Mouse (Mus musculus) layer of hippocampus, adult 8-10 months (tissue): ENCODE measurements at regions not wholly inside any gene's neighbourhood (a gene's known extent, or its start where the extent isn't known, plus 50 kb on each side); places are given as distances from the start of the nearest gene placed in this dataset.

Experiments used
- DNase-seq, 2 experiments: peaks; one replicate each; pipeline ENCODE4 v3.0.0; 2022; ENCODE audit warnings: low spot score in 2 of 2

GRCm38 (mm10) chr12:73447172-73447571, 99.0 kb downstream of the Tmem30b start:
- no peak for DNase-seq

DNA sequence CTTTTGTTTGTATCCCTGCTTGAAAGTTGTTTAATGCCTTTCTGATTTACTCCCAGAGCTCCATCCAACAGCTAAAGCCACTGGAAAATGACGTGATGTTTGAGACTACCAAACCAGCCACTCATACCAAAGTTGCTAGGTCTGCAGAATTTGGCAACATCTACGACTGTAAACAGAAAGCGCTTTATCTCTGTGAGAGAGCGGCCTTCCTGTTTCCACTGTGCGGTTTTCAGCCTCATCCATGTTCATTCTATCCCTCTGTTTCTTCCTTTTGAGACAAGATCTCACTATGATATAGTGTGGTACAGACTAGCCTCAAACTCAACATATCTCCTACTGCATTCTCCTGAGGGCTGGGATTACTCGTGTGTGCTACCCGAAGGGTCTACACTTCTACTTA, 100.0 kb downstream of the Tmem30b start:
- no peak for DNase-seq

GRCm38 (mm10) chr12:73445562-73445961, 100.6 kb downstream of the Tmem30b start:
- no peak for DNase-seq

DNA sequence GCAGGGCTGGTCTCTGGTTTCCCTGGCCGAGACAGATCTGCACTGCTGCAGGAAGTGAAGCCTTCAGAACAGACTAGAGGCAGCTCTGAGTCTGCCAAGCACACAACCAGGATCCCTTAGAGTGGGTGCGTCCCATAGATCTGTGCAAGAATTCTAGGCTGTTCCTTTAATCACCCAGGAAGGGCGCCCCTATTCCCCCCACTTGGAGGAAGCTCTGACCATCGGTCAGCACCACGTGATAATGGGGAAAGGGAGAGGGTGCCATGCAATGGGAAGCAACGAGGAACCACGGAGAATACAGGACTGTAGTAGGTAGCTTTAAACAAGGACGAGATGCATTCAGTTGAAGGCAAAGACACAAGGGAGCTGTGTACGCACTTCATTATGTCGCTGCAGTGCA, 101.1 kb downstream of the Tmem30b start:
- DNase-seq: no peak

GRCm38 (mm10) chr12:73441326-73441725, 104.9 kb downstream of the Tmem30b start:
- DNase-seq: no peak

- no peak for DNase-seq
Observed at GRCm38 (mm10) chr12:73434684-73435083, 111.5 kb downstream of the Tmem30b start.

DNA sequence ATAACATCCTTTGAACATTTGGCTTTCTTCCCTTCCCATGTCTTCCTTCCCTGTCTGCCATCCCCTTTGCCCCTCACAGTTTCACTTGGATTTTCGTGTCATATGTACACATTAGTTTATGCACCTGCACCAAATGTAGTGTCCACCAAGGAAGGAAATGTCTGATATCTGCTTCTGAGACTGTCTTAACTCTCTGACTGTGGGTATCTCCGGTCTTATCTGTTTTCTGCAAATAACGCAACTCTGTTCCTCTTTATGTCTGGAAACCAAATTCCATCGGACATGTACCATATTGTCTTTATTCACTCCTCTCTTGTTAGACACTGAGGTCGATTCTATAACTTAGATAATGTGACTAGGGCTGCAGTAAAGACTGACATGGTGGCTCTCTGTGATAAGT, 113.6 kb downstream of the Tmem30b start:
- no peak for DNase-seq

DNA sequence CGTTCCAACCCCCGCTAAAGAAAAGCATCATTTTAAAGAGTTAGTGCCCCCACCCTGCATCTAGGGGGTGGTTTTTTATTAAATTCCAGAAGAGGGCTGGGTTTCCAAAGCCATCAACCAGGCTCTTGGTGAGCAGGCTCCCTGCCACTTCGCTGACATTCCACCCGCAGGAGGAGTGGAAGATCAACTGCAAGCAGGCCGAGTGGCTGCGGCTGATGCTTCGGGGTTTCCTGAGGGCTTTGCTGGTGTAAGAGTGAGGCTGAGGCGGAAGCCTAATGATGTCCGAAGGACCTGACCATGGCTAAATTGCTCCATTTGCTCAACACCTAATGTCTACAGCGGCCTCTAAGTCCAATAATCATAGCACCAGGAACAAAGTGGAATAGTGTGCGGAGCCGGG, 118.0 kb downstream of the Tmem30b start:
- no peak for DNase-seq

GRCm38 (mm10) chr12:73424814-73425213, 121.4 kb downstream of the Tmem30b start:
- DNase-seq: no peak

GRCm38 (mm10) chr12:73417101-73417500, 129.1 kb downstream of the Tmem30b start:
- no peak for DNase-seq

DNA sequence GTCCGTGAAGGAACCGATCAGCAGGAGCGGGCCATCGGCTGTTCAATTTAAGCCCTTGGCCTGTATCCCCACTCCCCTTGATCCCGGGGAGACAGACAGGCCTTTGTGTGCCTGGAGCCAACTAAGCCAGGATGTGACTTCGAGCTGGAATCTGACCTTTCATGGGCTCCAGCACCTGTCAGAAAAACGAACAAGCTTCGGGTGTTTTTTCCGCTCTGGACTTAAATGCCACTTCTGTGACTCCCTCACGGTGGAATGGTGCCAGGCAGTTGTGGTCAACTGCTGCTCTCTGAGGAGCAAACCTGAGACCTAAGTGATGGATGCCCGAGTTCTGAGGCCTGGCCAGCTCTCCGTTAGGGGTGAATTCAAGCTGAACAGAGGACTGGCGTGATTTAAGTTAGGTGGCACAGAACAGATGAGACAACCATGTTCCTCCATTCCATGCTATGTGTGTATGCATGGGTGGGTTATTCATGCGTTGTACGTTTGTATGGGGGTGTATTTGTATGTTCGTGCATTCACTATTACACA, 129.8 kb downstream of the Tmem30b start:
- DNase-seq: no peak

- no peak for DNase-seq
Observed at GRCm38 (mm10) chr12:73415856-73416366, 129.3 kb downstream of the Slc38a6 start.

GRCm38 (mm10) chr12:73413439-73414196, 127.0 kb downstream of the Slc38a6 start:
- no peak for DNase-seq

- no peak for DNase-seq
Observed at GRCm38 (mm10) chr12:73412500-73412899, 125.9 kb downstream of the Slc38a6 start.

DNA sequence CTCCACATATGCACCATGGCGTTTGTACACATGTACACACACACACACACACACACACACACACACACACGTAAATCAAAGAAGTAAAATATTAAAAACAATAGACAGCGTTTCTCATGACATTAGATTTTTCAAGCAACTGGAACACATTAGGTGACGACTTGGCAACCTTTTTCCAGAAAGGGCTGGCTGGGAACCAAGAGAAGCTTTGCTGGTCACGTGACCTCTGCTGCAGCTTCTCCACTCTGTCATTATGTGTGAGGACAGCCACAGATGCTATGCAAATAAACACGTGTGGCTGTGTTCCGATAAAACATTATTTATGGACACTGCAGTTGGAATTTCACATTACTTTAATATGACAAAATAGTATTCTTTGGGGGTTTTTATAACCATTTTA, 124.3 kb downstream of the Slc38a6 start:
- no peak for DNase-seq

- no peak for DNase-seq
Observed at GRCm38 (mm10) chr12:73409481-73410085, 123.0 kb downstream of the Slc38a6 start.

- no peak for DNase-seq
Observed at GRCm38 (mm10) chr12:73408614-73409013, 122.0 kb downstream of the Slc38a6 start.

DNA sequence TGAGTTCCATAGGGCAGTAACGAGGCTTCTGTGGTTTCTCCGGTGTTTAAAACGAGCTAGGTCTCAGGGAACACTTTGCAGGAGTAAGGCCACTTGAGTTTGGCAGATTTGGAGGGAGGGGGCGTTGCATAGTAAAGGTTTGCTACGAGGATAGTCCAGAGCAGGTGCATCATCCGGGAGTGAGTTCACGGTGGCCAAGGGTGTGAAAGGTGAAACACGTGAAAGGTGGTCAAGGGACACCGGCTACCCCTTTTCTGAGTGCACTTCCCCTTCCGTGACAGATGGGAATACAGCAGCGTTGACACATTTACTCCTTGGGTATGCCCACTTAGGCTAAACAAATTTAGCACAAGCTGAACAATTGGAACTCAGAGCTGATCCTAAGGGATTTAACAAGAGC, 121.6 kb downstream of the Slc38a6 start:
- no peak for DNase-seq

DNA sequence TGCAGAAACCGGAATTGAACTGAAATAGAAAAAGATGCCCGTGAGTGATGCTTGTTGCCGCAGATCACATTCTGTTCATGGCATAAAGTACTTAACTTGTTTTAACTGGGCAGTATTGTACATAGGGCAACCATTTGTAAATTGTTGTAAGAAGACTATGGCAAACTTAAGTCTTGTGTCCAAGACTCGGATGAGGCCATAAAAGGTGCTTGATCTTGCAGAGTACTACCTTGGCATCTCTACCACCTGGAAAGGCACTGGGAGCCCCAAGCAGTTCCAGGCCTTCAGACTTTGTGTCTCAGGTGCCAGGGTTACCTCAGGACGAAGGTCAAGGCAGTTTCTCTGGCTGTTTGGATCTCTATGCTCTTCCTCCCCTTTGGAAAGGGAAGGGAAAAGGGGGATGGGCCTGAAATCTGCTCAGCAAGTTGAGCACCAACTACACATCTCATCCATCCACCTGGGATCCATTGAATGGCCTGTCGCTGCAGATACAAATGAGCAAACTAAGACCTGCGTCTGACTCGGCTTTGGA, 120.0 kb downstream of the Slc38a6 start:
- no peak for DNase-seq

- DNase-seq: no peak
Observed at GRCm38 (mm10) chr12:73405583-73405982, 119.0 kb downstream of the Slc38a6 start.

- no peak for DNase-seq
Observed at GRCm38 (mm10) chr12:73405106-73405505, 118.5 kb downstream of the Slc38a6 start.

GRCm38 (mm10) chr12:73403906-73404474, 117.4 kb downstream of the Slc38a6 start:
- DNase-seq: no peak
